Mouse (Mus musculus): ENCODE results near the gene Tnrc6c. TPM values are rescaled to one million over a fixed set of nuclear protein-coding genes. Genes with fewer than 3 reads are reported as not detected.

Tnrc6c gene
- 17.9 and 24.8 TPM in 2 replicates for polyA plus RNA-seq (2011; ENCODE audit: insufficient read length, low read depth, missing spikeins)

DNA sequence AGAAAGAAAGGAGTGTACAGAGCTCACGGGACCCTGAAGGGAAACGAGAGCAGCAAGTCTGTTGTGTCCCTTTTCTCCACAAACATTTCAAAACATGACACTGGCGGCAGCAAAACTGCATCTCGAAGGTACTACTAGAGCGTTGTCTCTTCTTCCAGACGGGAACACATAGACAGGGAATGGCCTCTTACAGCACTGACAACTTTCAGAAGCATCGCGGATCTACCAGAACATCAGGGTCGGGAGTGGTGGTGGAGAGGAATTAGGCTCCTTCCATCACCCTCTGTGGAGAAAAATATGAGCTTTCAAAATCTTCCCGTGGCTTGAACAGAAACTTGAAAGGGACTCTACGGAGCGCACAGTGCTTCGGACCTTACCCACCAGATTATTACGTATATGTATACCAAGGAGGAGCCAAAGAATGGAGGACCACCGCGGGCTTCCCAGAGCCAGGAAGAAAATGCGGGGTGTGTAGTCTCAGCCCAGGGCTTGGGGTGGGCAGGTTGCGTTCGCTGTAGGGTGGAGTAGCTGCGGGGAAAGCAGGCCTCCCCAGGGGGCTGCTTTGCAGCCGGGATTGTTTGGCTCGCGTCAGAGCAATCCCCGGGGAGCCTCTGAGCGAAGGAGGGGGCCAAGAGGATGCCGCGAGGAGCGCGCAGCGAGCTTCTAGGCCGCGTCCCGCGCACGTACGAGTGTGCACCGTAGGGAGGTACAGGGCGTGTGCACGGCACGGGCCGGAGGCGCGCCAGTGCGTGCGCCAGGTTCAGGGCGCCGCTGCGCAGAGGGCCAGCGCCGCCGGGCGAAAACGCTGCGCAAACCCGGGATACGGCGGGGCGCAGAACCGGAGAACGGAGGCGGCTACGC is at the start of gene Tnrc6c:
Gene Tnrc6c (plus strand): TSS at position 799 of the 861 bp plus-strand sequence.
- no peaks in the 10 kb centered on the region; the same call in 1 of the 2 replicates for H3K4me1 ChIP-seq (ENCODE audit: control insufficient read depth, insufficient read depth, low read length)
- H3K27ac ChIP-seq (ENCODE audit: insufficient read depth, low read length) = peak within 1 kb of the TSS; percentile 28; the same call in 1 of the 2 replicates
- peak within 1 kb of the TSS; percentile 91 for H3K4me3 ChIP-seq (ENCODE audit: insufficient read depth, low read length)
- TF ChIP-seq CTCF (IDR thresholded peaks at IDR 0.05; ENCODE audit: borderline replicate concordance, insufficient read depth, low read length) = no peak
- no peak; the same call in 1 of the 2 replicates for TF ChIP-seq POLR2A (IDR thresholded peaks at IDR 0.05; ENCODE audit: low read depth, low read length)

GRCm38 (mm10) chr11:117606137-117606536 is 48.0 kb upstream of the Tnrc6c start:
- Histone ChIP-seq H3K27ac (ENCODE audit: insufficient read depth, low read length) (no peak overlapping the region), H3K4me3 (ENCODE audit: insufficient read depth, low read length) (no peak overlapping the region), H3K4me1 (ENCODE audit: control insufficient read depth, insufficient read depth, low read length) (no peaks in the 10 kb centered on the region)
- TF ChIP-seq CTCF (IDR thresholded peaks at IDR 0.05; ENCODE audit: borderline replicate concordance, insufficient read depth, low read length) (no peak), POLR2A (IDR thresholded peaks at IDR 0.05; ENCODE audit: low read depth, low read length) (no peak)

- Histone ChIP-seq H3K27ac (ENCODE audit: insufficient read depth, low read length) (no peak overlapping the region), H3K4me1 (ENCODE audit: control insufficient read depth, insufficient read depth, low read length) (no peaks in the 10 kb centered on the region), H3K4me3 (ENCODE audit: insufficient read depth, low read length) (no peak overlapping the region)
- no peak for TF ChIP-seq CTCF (IDR thresholded peaks at IDR 0.05; ENCODE audit: borderline replicate concordance, insufficient read depth, low read length)
- no peak for TF ChIP-seq POLR2A (IDR thresholded peaks at IDR 0.05; ENCODE audit: low read depth, low read length)
Measured at GRCm38 (mm10) chr11:117606605-117607203, 47.4 kb upstream of the Tnrc6c start.

DNA sequence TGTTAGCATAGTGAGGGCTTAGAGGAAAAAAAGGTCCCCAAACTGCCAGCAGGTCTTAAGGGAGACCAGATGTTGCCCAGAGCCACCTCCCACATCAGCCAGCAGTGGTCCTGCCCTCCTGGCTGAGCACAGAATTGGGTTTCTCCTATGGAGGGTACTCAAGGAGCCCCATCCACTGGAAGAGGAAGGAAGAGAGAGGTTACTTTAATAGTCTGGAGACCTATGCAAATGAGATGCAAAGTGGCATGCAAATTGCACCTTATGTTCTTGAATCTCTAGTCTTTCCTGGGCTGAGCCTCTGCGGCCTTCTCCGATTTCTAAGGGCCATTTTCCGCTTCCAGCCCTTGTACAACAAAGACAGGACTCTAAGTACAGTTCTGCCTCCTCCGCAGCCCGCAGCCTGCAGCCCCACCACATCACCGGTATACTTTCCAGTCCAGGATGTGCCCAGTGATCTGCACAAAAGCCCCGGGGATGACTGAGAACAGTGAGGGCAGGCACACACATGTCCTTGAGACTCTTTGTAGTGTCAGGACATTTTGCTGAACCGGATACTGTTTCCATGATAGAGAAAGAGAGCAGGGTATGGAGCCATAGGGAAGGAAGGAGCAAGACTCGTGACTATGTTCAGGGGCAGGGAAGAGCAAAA is 45.8 kb upstream of the Tnrc6c start:
- TF ChIP-seq CTCF (IDR thresholded peaks at IDR 0.05; ENCODE audit: borderline replicate concordance, insufficient read depth, low read length) (no peak), POLR2A (IDR thresholded peaks at IDR 0.05; ENCODE audit: low read depth, low read length) (no peak)
- H3K4me3 ChIP-seq (ENCODE audit: insufficient read depth, low read length) = no peak overlapping the region
- no peak overlapping the region for H3K27ac ChIP-seq (ENCODE audit: insufficient read depth, low read length)
- no peaks in the 10 kb centered on the region for H3K4me1 ChIP-seq (ENCODE audit: control insufficient read depth, insufficient read depth, low read length)

DNA sequence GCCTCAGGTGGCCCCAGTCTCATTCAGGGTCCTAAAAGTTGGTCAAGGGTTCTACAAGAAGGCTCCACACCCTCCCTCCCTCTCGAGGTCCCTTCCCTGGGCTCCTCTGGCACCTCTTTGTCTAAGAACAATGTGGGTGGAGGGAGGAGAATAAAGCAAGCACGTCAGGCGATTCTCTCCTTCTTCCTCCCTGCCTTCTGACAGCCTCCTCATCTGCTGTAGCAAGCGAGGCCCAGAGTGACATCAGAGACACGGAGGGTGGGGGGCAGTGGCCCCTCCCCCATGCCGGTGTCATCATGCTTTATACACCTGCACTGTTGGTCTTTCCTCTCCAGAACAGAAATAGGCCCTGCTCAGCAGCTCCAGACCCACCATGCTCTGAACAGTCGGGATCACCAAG is 45.1 kb upstream of the Tnrc6c start:
- Histone ChIP-seq H3K4me3 (ENCODE audit: insufficient read depth, low read length) (no peak overlapping the region), H3K4me1 (ENCODE audit: control insufficient read depth, insufficient read depth, low read length) (no peaks in the 10 kb centered on the region), H3K27ac (ENCODE audit: insufficient read depth, low read length) (no peak overlapping the region)
- TF ChIP-seq CTCF (IDR thresholded peaks at IDR 0.05; ENCODE audit: borderline replicate concordance, insufficient read depth, low read length) = no peak
- no peak for TF ChIP-seq POLR2A (IDR thresholded peaks at IDR 0.05; ENCODE audit: low read depth, low read length)

DNA sequence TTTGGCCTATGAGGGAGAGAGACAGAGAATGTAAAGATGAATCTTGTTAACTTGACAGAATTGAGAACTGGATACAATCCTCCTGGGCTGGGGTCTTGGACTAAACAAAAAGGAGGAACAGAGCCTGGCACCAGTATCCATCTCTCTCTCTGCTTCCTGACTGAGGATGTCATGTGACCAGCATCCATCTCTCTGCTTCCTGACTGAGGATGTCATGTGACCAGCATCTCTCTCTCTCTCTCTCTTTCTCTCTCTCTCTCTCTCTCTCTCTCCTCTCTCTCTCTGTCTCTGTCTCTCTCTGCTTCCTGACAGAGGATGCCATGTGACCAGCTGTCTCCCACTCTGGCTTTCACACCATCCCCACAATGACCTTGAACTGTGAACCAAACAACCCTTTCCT is 43.5 kb upstream of the Tnrc6c start:
- TF ChIP-seq POLR2A (IDR thresholded peaks at IDR 0.05; ENCODE audit: low read depth, low read length) (no peak), CTCF (IDR thresholded peaks at IDR 0.05; ENCODE audit: borderline replicate concordance, insufficient read depth, low read length) (no peak)
- Histone ChIP-seq H3K4me3 (ENCODE audit: insufficient read depth, low read length) (no peak overlapping the region), H3K4me1 (ENCODE audit: control insufficient read depth, insufficient read depth, low read length) (no peaks in the 10 kb centered on the region), H3K27ac (ENCODE audit: insufficient read depth, low read length) (no peak overlapping the region)

DNA sequence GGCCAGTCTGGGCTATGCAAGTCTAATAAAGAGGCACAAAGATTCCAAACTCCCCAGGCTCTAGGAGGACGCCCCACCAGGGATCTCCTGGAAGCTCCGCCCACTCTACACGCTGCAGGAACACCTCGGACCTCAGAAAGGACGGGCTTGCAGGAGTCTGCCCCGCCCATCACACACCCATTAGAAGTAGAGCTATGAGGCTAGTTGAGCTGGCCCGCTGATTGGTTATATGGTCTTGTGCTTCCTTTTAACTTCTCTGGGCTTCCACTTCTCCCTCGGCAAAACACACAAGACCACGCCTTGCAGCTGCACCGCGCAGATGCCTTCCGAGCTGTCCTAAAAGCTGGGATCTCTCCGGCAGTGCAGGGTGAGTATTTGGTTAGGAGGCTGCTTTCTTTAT is 43.0 kb upstream of the Tnrc6c start:
- H3K4me1 ChIP-seq (ENCODE audit: control insufficient read depth, insufficient read depth, low read length) = no peaks in the 10 kb centered on the region
- H3K27ac ChIP-seq (ENCODE audit: insufficient read depth, low read length) = no peak overlapping the region
- H3K4me3 ChIP-seq (ENCODE audit: insufficient read depth, low read length) = peak overlapping the region; percentile 15

DNA sequence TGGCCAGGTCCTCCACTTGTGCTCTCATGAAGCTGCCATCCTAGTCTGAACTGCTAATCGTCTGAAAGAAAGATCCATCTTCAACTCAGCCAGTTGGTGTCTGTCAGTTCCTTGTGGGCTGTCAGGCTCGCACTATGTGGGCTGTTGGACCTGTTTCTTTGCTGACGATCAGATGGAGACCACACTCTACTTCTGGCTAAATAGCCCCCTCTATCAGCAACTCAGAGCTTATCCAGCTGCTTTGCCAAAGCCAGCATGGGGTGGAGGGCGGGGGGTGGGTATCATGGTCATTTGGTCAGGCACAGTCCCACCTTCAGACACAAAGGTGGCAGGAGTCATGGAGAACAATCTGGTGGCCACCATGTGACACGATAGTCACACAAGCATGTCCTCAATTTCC is 42.2 kb upstream of the Tnrc6c start:
- Histone ChIP-seq H3K27ac (ENCODE audit: insufficient read depth, low read length) (no peak overlapping the region), H3K4me1 (ENCODE audit: control insufficient read depth, insufficient read depth, low read length) (no peaks in the 10 kb centered on the region), H3K4me3 (ENCODE audit: insufficient read depth, low read length) (no peak overlapping the region)
- no peak for TF ChIP-seq CTCF (IDR thresholded peaks at IDR 0.05; ENCODE audit: borderline replicate concordance, insufficient read depth, low read length)
- no peak for TF ChIP-seq POLR2A (IDR thresholded peaks at IDR 0.05; ENCODE audit: low read depth, low read length)

More for the DNA sequence above, 43.0 kb upstream of the Tnrc6c start:
- no peak for TF ChIP-seq CTCF (IDR thresholded peaks at IDR 0.05; ENCODE audit: borderline replicate concordance, insufficient read depth, low read length)
- no peak for TF ChIP-seq POLR2A (IDR thresholded peaks at IDR 0.05; ENCODE audit: low read depth, low read length)

GRCm38 (mm10) chr11:117612885-117613284 is 41.2 kb upstream of the Tnrc6c start:
- no peak overlapping the region for H3K4me3 ChIP-seq (ENCODE audit: insufficient read depth, low read length)
- TF ChIP-seq CTCF (IDR thresholded peaks at IDR 0.05; ENCODE audit: borderline replicate concordance, insufficient read depth, low read length) = no peak
- no peak for TF ChIP-seq POLR2A (IDR thresholded peaks at IDR 0.05; ENCODE audit: low read depth, low read length)
- no peak overlapping the region for H3K27ac ChIP-seq (ENCODE audit: insufficient read depth, low read length)
- H3K4me1 ChIP-seq (ENCODE audit: control insufficient read depth, insufficient read depth, low read length) = no peaks in the 10 kb centered on the region

Data from embryonic fibroblast, embryonic 13.5 days (primary cell).